Comparison of ENCODE assay signal across 12 mouse cellular contexts in the genomic region with DNA sequence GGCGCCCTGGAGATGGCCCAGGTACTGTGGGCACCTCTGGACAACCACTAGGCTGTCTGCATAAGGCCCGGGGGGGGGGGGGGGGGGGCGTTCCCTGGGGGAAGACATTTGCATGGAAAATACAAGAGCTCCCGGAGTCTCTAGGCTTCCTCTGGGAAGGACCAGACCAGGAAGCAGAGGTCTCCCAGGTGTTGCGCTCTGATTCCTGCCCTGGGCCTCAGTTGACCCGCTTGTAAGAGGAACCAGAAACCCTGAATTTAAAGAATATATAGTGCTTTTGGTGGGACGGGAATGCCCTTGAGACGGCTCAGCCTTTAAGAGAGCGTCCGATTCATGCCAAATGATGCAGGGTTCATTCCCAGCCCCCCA. TPM values are rescaled to one million over a fixed set of nuclear protein-coding genes. Genes with fewer than 3 reads are reported as not detected.
A peak's percentile ranks its signal among the peaks of the same experiment; 100 is the strongest.
DNase-seq lines count a peak whose midpoint lies in the region; ATAC-seq and TF ChIP-seq lines count a peak whose summit lies in the region.
"Had no signal": no experiment of that assay in that cellular context is flagged by ENCODE, and none has a peak within 500 bp of the region (broad histone marks: within the 10 kb centered on the region; RNA-seq: fewer than 3 reads in every experiment).

No protein-coding gene starts in this region.

- 43% methylated on average over 8 of the region's 10 CpGs for WGBS in heart, embryonic 11.5 days (ENCODE audit: insufficient replicate concordance)
- 23% methylated on average over 10 of the region's 10 CpGs for WGBS in embryonic facial prominence, embryonic 10.5 days
- WGBS in hindbrain, embryonic 13.5 days: 24% methylated on average over 8 of the region's 10 CpGs
- WGBS in liver, postnatal 0 days (ENCODE audit: insufficient replicate concordance): 59% methylated on average over 9 of the region's 10 CpGs
- WGBS in cerebellum, adult 2 months: 38% methylated on average over 10 of the region's 10 CpGs

- intact Hi-C loops in heart, postnatal 25 days (cut with DNase I): loop anchor here (2.0 kb wide), 1 partner anchor 15 kb away; no protein-coding TSS in a partner anchor

- no peaks in the 10 kb centered on the region for H3K9me3 ChIP-seq in heart, embryonic 11.5 days (replicated peaks; ENCODE audit: control insufficient read depth, low read length)
- no peaks in the 10 kb centered on the region for H3K9me3 ChIP-seq in embryonic facial prominence, embryonic 10.5 days
- H3K9me3 ChIP-seq in hindbrain, embryonic 13.5 days: no peaks in the 10 kb centered on the region
- no peaks in the 10 kb centered on the region for H3K9me3 ChIP-seq in liver, postnatal 0 days (ENCODE audit: low read length)

- 0 out of 2 replicates have a peak overlapping the region, but pooled peaks have one; percentile 15 for H3K27ac ChIP-seq in heart, embryonic 11.5 days (ENCODE audit: low read depth, low read length)
- peak overlapping the region; percentile 66 for H3K27ac ChIP-seq in embryonic facial prominence, embryonic 10.5 days (replicated peaks)
- peak overlapping the region; percentile 86 for H3K27ac ChIP-seq in hindbrain, embryonic 13.5 days
- H3K27ac ChIP-seq in liver, postnatal 0 days (ENCODE audit: low read depth): peak overlapping the region; percentile 70; the same call in 1 of the 2 replicates
- H3K27ac ChIP-seq in cerebellum, adult 2 months (ENCODE audit: insufficient read depth, low read length): no peak overlapping the region

- TF ChIP-seq POLR2A in cerebellum, adult 2 months (IDR thresholded peaks at IDR 0.05; ENCODE audit: borderline replicate concordance, insufficient read depth, low read length): no peak

- peak overlapping the region; percentile 42 for H3K4me3 ChIP-seq in heart, embryonic 11.5 days (ENCODE audit: low read depth, low read length)
- H3K4me3 ChIP-seq in embryonic facial prominence, embryonic 10.5 days: peak overlapping the region; percentile 54
- peak overlapping the region; percentile 32 for H3K4me3 ChIP-seq in hindbrain, embryonic 13.5 days
- H3K4me3 ChIP-seq in liver, postnatal 0 days (ENCODE audit: low read depth, low read length): peak overlapping the region; percentile 31
- no peak overlapping the region for H3K4me3 ChIP-seq in cerebellum, adult 2 months (replicated peaks; ENCODE audit: insufficient read depth, low read depth, low read length)

- H3K27me3 ChIP-seq in heart, embryonic 11.5 days (ENCODE audit: control insufficient read depth, insufficient read depth, low read length): no peaks in the 10 kb centered on the region
- peaks cover 11% of the 10 kb centered on the region; the same call in 1 of the 2 replicates for H3K27me3 ChIP-seq in embryonic facial prominence, embryonic 10.5 days (replicated peaks; ENCODE audit: low read depth, poor library complexity, severe bottlenecking)
- no peaks in the 10 kb centered on the region for H3K27me3 ChIP-seq in hindbrain, embryonic 13.5 days
- H3K27me3 ChIP-seq in liver, postnatal 0 days (ENCODE audit: insufficient read depth, low read length): no peaks in the 10 kb centered on the region
- H3K27me3 ChIP-seq in cerebellum, adult 2 months (ENCODE audit: control insufficient read depth, insufficient read depth, low read length): no peaks in the 10 kb centered on the region

- peak overlapping the region; percentile 63 for H3K9ac ChIP-seq in heart, embryonic 11.5 days (ENCODE audit: low read depth, low read length)
- H3K9ac ChIP-seq in hindbrain, embryonic 13.5 days: peak overlapping the region; percentile 62
- H3K9ac ChIP-seq in liver, postnatal 0 days (replicated peaks): no peak overlapping the region

- H3K4me2 ChIP-seq in heart, embryonic 11.5 days: peak overlapping the region; percentile 63
- H3K4me2 ChIP-seq in hindbrain, embryonic 13.5 days: peak overlapping the region; percentile 53
- H3K4me2 ChIP-seq in liver, postnatal 0 days (ENCODE audit: low read depth, low read length): peak overlapping the region; percentile 63

- DNase-seq in heart, postnatal 25 days (ENCODE audit: low spot score): no peak
- no peak for DNase-seq in embryonic facial prominence, embryonic 10.5 days (ENCODE audit: low spot score)
- DNase-seq in liver, postnatal 0 days: no peak
- no peak for DNase-seq in cerebellum, adult 2 months
- no peak for DNase-seq in left cerebral cortex, adult 8-10 months (ENCODE audit: low spot score in 2 of 2)
- no peak for DNase-seq in spleen, postnatal 4 days (ENCODE audit: low spot score in 2 of 2)
- DNase-seq: thymus, adult 18-20 months had no signal

- H3K4me1 ChIP-seq in heart, embryonic 11.5 days (ENCODE audit: control insufficient read depth, insufficient read depth, low read length): peaks cover 5% of the 10 kb centered on the region
- peaks cover 28% of the 10 kb centered on the region for H3K4me1 ChIP-seq in embryonic facial prominence, embryonic 10.5 days
- H3K4me1 ChIP-seq in hindbrain, embryonic 13.5 days (replicated peaks): peaks cover 27% of the 10 kb centered on the region
- no peaks in the 10 kb centered on the region; the same call in 1 of the 2 replicates for H3K4me1 ChIP-seq in liver, postnatal 0 days (ENCODE audit: insufficient read depth)
- H3K4me1 ChIP-seq in cerebellum, adult 2 months (ENCODE audit: control insufficient read depth, insufficient read depth, low read length): no peaks in the 10 kb centered on the region

- no peak for TF ChIP-seq EP300 in liver, postnatal 0 days (IDR thresholded peaks at IDR 0.05; ENCODE audit: low read depth)

- H3K36me3 ChIP-seq in heart, embryonic 11.5 days (ENCODE audit: control insufficient read depth, insufficient read depth, low read length): peaks cover 4% of the 10 kb centered on the region; the same call in 1 of the 2 replicates
- H3K36me3 ChIP-seq in embryonic facial prominence, embryonic 10.5 days (replicated peaks): peaks cover 64% of the 10 kb centered on the region
- peaks cover 70% of the 10 kb centered on the region for H3K36me3 ChIP-seq in hindbrain, embryonic 13.5 days
- H3K36me3 ChIP-seq in liver, postnatal 0 days (replicated peaks; ENCODE audit: insufficient read depth, low read length): peaks cover 47% of the 10 kb centered on the region

- TF ChIP-seq CTCF in liver, postnatal 0 days (IDR thresholded peaks at IDR 0.05; ENCODE audit: low read depth): no peak
- TF ChIP-seq CTCF in cerebellum, adult 2 months (IDR thresholded peaks at IDR 0.05; ENCODE audit: borderline replicate concordance, insufficient read depth, low read depth, low read length): no peak

- ATAC-seq in heart, embryonic 11.5 days (replicated peaks; ENCODE audit: insufficient number of reproducible peaks, low FRiP score, low TSS enrichment): no peak
- 0 out of 2 replicates have a peak, but pooled peaks have one; percentile 6 for ATAC-seq in hindbrain, embryonic 13.5 days (ENCODE audit: low FRiP score)
- peak; percentile 22; the same call in 1 of the 2 replicates for ATAC-seq in liver, postnatal 0 days

RNA-seq across cellular contexts. Expression of a gene that starts 5.4 kb away (rescaled TPM):
- 39.8 and 46.6 TPM in 2 replicates for polyA plus RNA-seq in heart, embryonic 11.5 days (2014; fragmentation: Nextera tagmentation; extraction: Ambion mirVana)
- total RNA-seq in heart, postnatal 25 days (2021): 1 to 10 TPM; 8.1 to 8.3 TPM
- 48.9 and 53.5 TPM in 2 replicates for polyA plus RNA-seq in embryonic facial prominence, embryonic 10.5 days (2016; fragmentation: Nextera tagmentation; extraction: Ambion mirVana)
- 54.2 and 54.4 TPM in 2 replicates for polyA plus RNA-seq in hindbrain, embryonic 13.5 days (2015; fragmentation: Nextera tagmentation; extraction: Ambion mirVana)
- 34.6 and 34.7 TPM in 2 replicates for polyA plus RNA-seq in liver, postnatal 0 days (2015; fragmentation: Nextera tagmentation; extraction: Ambion mirVana)
- polyA plus RNA-seq in cerebellum, adult 2 months (2012; rRNA removed): 41.6 and 43.8 TPM in 2 replicates
- total RNA-seq in left cerebral cortex, adult 8-10 months (2022): 10 to 100 TPM; 27.7 to 32.6 (median 29.9) TPM

RNA-seq across cellular contexts. Expression of a gene that starts 10.8 kb away (rescaled TPM):
- 0.32 and 0.46 TPM in 2 replicates for polyA plus RNA-seq in heart, embryonic 11.5 days (2014; fragmentation: Nextera tagmentation; extraction: Ambion mirVana)
- total RNA-seq in heart, postnatal 25 days (2021): not detected
- 0.52 and 0.57 TPM in 2 replicates for polyA plus RNA-seq in embryonic facial prominence, embryonic 10.5 days (2016; fragmentation: Nextera tagmentation; extraction: Ambion mirVana)
- polyA plus RNA-seq in hindbrain, embryonic 13.5 days (2015; fragmentation: Nextera tagmentation; extraction: Ambion mirVana): 3.3 and 3.7 TPM in 2 replicates
- polyA plus RNA-seq in liver, postnatal 0 days (2015; fragmentation: Nextera tagmentation; extraction: Ambion mirVana): not detected in 2 replicates
- 5.6 and 7.7 TPM in 2 replicates for polyA plus RNA-seq in cerebellum, adult 2 months (2012; rRNA removed)
- total RNA-seq in left cerebral cortex, adult 8-10 months (2022): 1 to 10 TPM; 2.0 to 2.8 (median 2.3) TPM
- total RNA-seq: common myeloid progenitor, adult 5-6 weeks; neutrophil, adult 5-6 weeks had no signal
- polyA plus RNA-seq: C2C12 had no signal

RNA-seq across cellular contexts. Expression of a gene that starts 23.8 kb away (rescaled TPM):
- polyA plus RNA-seq in heart, embryonic 11.5 days (2014; fragmentation: Nextera tagmentation; extraction: Ambion mirVana): 0.08 and 0.27 TPM in 2 replicates
- under 1 TPM; 0.10 to 0.17 TPM for total RNA-seq in heart, postnatal 25 days (2021)
- 0.31 and 0.34 TPM in 2 replicates for polyA plus RNA-seq in embryonic facial prominence, embryonic 10.5 days (2016; fragmentation: Nextera tagmentation; extraction: Ambion mirVana)
- 0.56 and 1.8 TPM in 2 replicates for polyA plus RNA-seq in hindbrain, embryonic 13.5 days (2015; fragmentation: Nextera tagmentation; extraction: Ambion mirVana)
- polyA plus RNA-seq in liver, postnatal 0 days (2015; fragmentation: Nextera tagmentation; extraction: Ambion mirVana): 0.08 TPM in 1 of 2 replicates, not detected in the other
- 2.0 and 2.6 TPM in 2 replicates for polyA plus RNA-seq in cerebellum, adult 2 months (2012; rRNA removed)
- under 1 TPM; 0.18 to 0.81 (median 0.53) TPM for total RNA-seq in left cerebral cortex, adult 8-10 months (2022)
- total RNA-seq: common myeloid progenitor, adult 5-6 weeks had no signal

RNA-seq across cellular contexts. Expression of a gene that starts 23.9 kb away (rescaled TPM):
- 3.7 and 5.7 TPM in 2 replicates for polyA plus RNA-seq in heart, embryonic 11.5 days (2014; fragmentation: Nextera tagmentation; extraction: Ambion mirVana)
- total RNA-seq in heart, postnatal 25 days (2021): 1 to 10 TPM; 2.6 to 4.2 TPM
- 5.3 and 6.4 TPM in 2 replicates for polyA plus RNA-seq in embryonic facial prominence, embryonic 10.5 days (2016; fragmentation: Nextera tagmentation; extraction: Ambion mirVana)
- 4.5 and 5.1 TPM in 2 replicates for polyA plus RNA-seq in hindbrain, embryonic 13.5 days (2015; fragmentation: Nextera tagmentation; extraction: Ambion mirVana)
- 1.1 TPM in 2 replicates for polyA plus RNA-seq in liver, postnatal 0 days (2015; fragmentation: Nextera tagmentation; extraction: Ambion mirVana)
- 7.4 and 8.5 TPM in 2 replicates for polyA plus RNA-seq in cerebellum, adult 2 months (2012; rRNA removed)
- total RNA-seq in left cerebral cortex, adult 8-10 months (2022): 1 to 10 TPM; 6.4 to 9.2 (median 7.7) TPM
- total RNA-seq: neutrophil, adult 5-6 weeks had no signal

RNA-seq across cellular contexts. Expression of a gene that starts 30.8 kb away (rescaled TPM):
- 26.4 and 29.1 TPM in 2 replicates for polyA plus RNA-seq in heart, embryonic 11.5 days (2014; fragmentation: Nextera tagmentation; extraction: Ambion mirVana)
- 10 to 100 TPM; 20.7 to 25.4 TPM for total RNA-seq in heart, postnatal 25 days (2021)
- polyA plus RNA-seq in embryonic facial prominence, embryonic 10.5 days (2016; fragmentation: Nextera tagmentation; extraction: Ambion mirVana): 27.1 and 27.5 TPM in 2 replicates
- 41.8 and 50.5 TPM in 2 replicates for polyA plus RNA-seq in hindbrain, embryonic 13.5 days (2015; fragmentation: Nextera tagmentation; extraction: Ambion mirVana)
- polyA plus RNA-seq in liver, postnatal 0 days (2015; fragmentation: Nextera tagmentation; extraction: Ambion mirVana): 7.6 and 8.3 TPM in 2 replicates
- 47.0 and 53.2 TPM in 2 replicates for polyA plus RNA-seq in cerebellum, adult 2 months (2012; rRNA removed)
- 10 to 100 TPM; 29.5 to 37.8 (median 33.5) TPM for total RNA-seq in left cerebral cortex, adult 8-10 months (2022)
